Comparison of ENCODE assay signal across 27 mouse cellular contexts in genomic region chr17:83776965-83777364, GRCm38 (mm10).
"Had no signal": no experiment of that assay in that cellular context is flagged by ENCODE, and none has a peak within 500 bp of the region (broad histone marks: within the 10 kb centered on the region; RNA-seq: fewer than 3 reads in every experiment).

No protein-coding gene starts in this region.

- H3K4me1 ChIP-seq: heart, embryonic 12.5 days; heart, embryonic 13.5 days; heart, embryonic 15.5 days; intestine, embryonic 15.5 days; kidney, embryonic 15.5 days had no signal

- DNase-seq: heart, postnatal 10 days; heart, postnatal 14 days; heart, postnatal 36 days; heart, postnatal 4 days; kidney, adult 11 months; kidney, adult 18-20 months; kidney, adult 2 months; kidney, adult 8-10 months; kidney, adult 9 months; kidney, postnatal 10 days; kidney, postnatal 14 days; kidney, postnatal 25 days; kidney, postnatal 36 days; kidney, postnatal 4 days; layer of hippocampus, adult 9-11 months; layer of hippocampus, postnatal 36 days had no signal

- H3K4me3 ChIP-seq: heart, embryonic 12.5 days; heart, embryonic 13.5 days; heart, embryonic 15.5 days; hindbrain, embryonic 10.5 days; hindbrain, embryonic 12.5 days; hindbrain, embryonic 13.5 days; hindbrain, embryonic 15.5 days; intestine, embryonic 15.5 days; kidney, embryonic 15.5 days; layer of hippocampus, adult 2 months; left cerebral cortex, adult 2 months had no signal

- H3K9me3 ChIP-seq: heart, embryonic 12.5 days; heart, embryonic 13.5 days; heart, embryonic 15.5 days; hindbrain, embryonic 10.5 days; hindbrain, embryonic 12.5 days; hindbrain, embryonic 13.5 days; hindbrain, embryonic 15.5 days; intestine, embryonic 15.5 days; kidney, embryonic 15.5 days had no signal

- H3K36me3 ChIP-seq: hindbrain, embryonic 12.5 days; hindbrain, embryonic 15.5 days; intestine, embryonic 15.5 days had no signal

- H3K27me3 ChIP-seq: heart, embryonic 12.5 days; heart, embryonic 13.5 days; heart, embryonic 15.5 days; hindbrain, embryonic 12.5 days; hindbrain, embryonic 13.5 days; hindbrain, embryonic 15.5 days; intestine, embryonic 15.5 days; kidney, embryonic 15.5 days had no signal
